Mouse (Mus musculus): ENCODE measurements around the gene Ptrh2. TPM values are rescaled to one million over a fixed set of nuclear protein-coding genes. Genes with fewer than 3 reads are reported as not detected.
A peak's percentile ranks its signal among the peaks of the same experiment; 100 is the strongest.

The Ptrh2 gene
- total RNA-seq, 1 experiment = 16.6 TPM

DNA sequence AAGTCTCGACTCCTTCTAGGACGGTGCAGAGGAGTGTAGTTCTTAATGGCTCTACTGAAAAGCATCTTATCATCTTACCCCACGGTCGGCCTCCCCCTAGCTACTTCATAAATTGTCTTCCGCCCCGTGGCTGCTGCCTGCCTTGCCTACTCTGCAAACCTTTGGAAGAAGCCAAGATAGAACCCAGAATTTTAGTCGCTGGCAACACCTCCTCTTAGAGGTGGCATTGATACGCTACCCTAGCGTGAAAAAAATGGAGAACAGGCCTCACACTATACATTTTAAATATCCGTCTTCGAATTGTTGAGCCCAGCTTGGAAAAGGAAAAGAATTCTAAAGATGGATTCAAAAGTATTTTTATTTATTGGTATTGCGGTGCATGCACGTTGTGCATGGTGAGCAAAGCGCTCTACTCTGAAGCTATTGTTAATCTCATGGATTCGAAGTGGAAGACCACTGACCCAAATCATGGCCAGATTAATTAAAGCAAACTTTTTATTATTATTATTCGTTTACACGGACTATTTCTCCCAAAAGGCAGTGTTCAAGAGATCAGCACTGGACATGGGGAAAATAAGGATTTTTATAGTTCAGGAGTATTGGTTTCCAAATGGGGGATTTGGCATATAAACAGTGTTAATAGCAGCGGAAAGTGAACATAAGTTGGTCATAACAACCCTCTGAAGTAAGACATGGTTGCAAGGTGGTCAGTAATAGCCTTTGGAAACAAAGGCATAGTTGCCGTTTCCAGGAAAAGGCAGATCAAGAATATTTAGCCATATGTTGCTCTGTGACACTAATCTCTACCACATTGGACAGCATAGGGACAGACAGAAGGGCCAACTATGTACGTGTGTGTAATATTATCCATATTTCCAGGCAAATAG, 584 bp downstream of the Ptrh2 start:
- Histone ChIP-seq H3K4me3 (ENCODE audit: insufficient read depth in 1 of 2, low read depth in 1 of 2, low read length in 2 of 2, poor library complexity in 1 of 2, severe bottlenecking in 1 of 2) (peak overlapping the region; percentile 77 to 82), H3K9me3 (ENCODE audit: control insufficient read depth, insufficient read depth, low read depth, low read length) (no peaks in the 10 kb centered on the region), H3K36me3 (ENCODE audit: control insufficient read depth, insufficient read depth, low read length, poor library complexity, severe bottlenecking) (peaks cover 3% of the 10 kb centered on the region), H3K4me1 (ENCODE audit: control insufficient read depth in 2 of 2, insufficient read depth in 2 of 2, low read length in 2 of 2, poor library complexity in 1 of 2) (peaks cover 2 to 3% of the 10 kb centered on the region in 2 experiments; a peak in 2 of 4 replicates), H3K27ac (ENCODE audit: insufficient read depth, low read depth, low read length, poor library complexity, severe bottlenecking) (peak overlapping the region; percentile 69), H3K9ac (ENCODE audit: insufficient read depth, low read depth, low read length, poor library complexity, severe bottlenecking) (peak overlapping the region; percentile 93)
- in situ Hi-C loops (cut with MboI; ENCODE audit: low sequenced_read_pairs in 2 of 2, unreplicated experiment in 2 of 2) = no loop called here
- no peak for TF ChIP-seq ZC3H11A (IDR thresholded peaks at IDR 0.05; ENCODE audit: borderline replicate concordance, low read depth, low read length)
- DNase-seq (ENCODE audit: low read depth, low spot score) = no peak

- in situ Hi-C loops (cut with MboI; ENCODE audit: low sequenced_read_pairs in 2 of 2, unreplicated experiment in 2 of 2) = no loop called here
- Histone ChIP-seq H3K4me1 (ENCODE audit: control insufficient read depth in 2 of 2, insufficient read depth in 2 of 2, low read length in 2 of 2, poor library complexity in 1 of 2) (peaks cover 2 to 3% of the 10 kb centered on the region in 2 experiments; a peak in 2 of 4 replicates), H3K36me3 (ENCODE audit: control insufficient read depth, insufficient read depth, low read length, poor library complexity, severe bottlenecking) (peaks cover 8% of the 10 kb centered on the region), H3K4me3 (ENCODE audit: insufficient read depth in 1 of 2, low read depth in 1 of 2, low read length in 2 of 2, poor library complexity in 1 of 2, severe bottlenecking in 1 of 2) (no peak overlapping the region), H3K9ac (ENCODE audit: insufficient read depth, low read depth, low read length, poor library complexity, severe bottlenecking) (peak overlapping the region; percentile 25; the same call in 1 of the 2 replicates), H3K27ac (ENCODE audit: insufficient read depth, low read depth, low read length, poor library complexity, severe bottlenecking) (no peak overlapping the region), H3K9me3 (ENCODE audit: control insufficient read depth, insufficient read depth, low read depth, low read length) (no peaks in the 10 kb centered on the region)
- DNase-seq (ENCODE audit: low read depth, low spot score) = no peak
- TF ChIP-seq CHD2 (IDR thresholded peaks at IDR 0.05; ENCODE audit: low read depth, low read length) (no peak), MAFK (IDR thresholded peaks at IDR 0.05; ENCODE audit: insufficient read depth, low read depth, low read length) (no peak), ZNF384 (IDR thresholded peaks at IDR 0.05; ENCODE audit: low read depth, low read length) (no peak), HCFC1 (IDR thresholded peaks at IDR 0.05; ENCODE audit: borderline replicate concordance, insufficient read depth, low read length) (no peak), ZC3H11A (IDR thresholded peaks at IDR 0.05; ENCODE audit: borderline replicate concordance, low read depth, low read length) (no peak)
Observed at GRCm38 (mm10) chr11:86685366-86685765, 1.6 kb downstream of the Ptrh2 start.

- Histone ChIP-seq H3K9ac (ENCODE audit: insufficient read depth, low read depth, low read length, poor library complexity, severe bottlenecking) (no peak overlapping the region), H3K4me1 (ENCODE audit: control insufficient read depth in 2 of 2, insufficient read depth in 2 of 2, low read length in 2 of 2, poor library complexity in 1 of 2) (peaks cover 0 to under 1% of the 10 kb centered on the region in 2 experiments; a peak in 1 of 4 replicates), H3K4me3 (ENCODE audit: insufficient read depth in 1 of 2, low read depth in 1 of 2, low read length in 2 of 2, poor library complexity in 1 of 2, severe bottlenecking in 1 of 2) (no peak overlapping the region), H3K9me3 (ENCODE audit: control insufficient read depth, insufficient read depth, low read depth, low read length) (no peaks in the 10 kb centered on the region), H3K27ac (ENCODE audit: insufficient read depth, low read depth, low read length, poor library complexity, severe bottlenecking) (no peak overlapping the region), H3K36me3 (ENCODE audit: control insufficient read depth, insufficient read depth, low read length, poor library complexity, severe bottlenecking) (peaks cover 11% of the 10 kb centered on the region)
- in situ Hi-C loops (cut with MboI; ENCODE audit: low sequenced_read_pairs in 2 of 2, unreplicated experiment in 2 of 2) = no loop called here
- DNase-seq (ENCODE audit: low read depth, low spot score) = no peak
- TF ChIP-seq MAFK (IDR thresholded peaks at IDR 0.05; ENCODE audit: insufficient read depth, low read depth, low read length) = no peak
- TF ChIP-seq ZC3H11A (IDR thresholded peaks at IDR 0.05; ENCODE audit: borderline replicate concordance, low read depth, low read length) = no peak
- TF ChIP-seq CHD2 (IDR thresholded peaks at IDR 0.05; ENCODE audit: low read depth, low read length) = no peak
- TF ChIP-seq ZNF384 (IDR thresholded peaks at IDR 0.05; ENCODE audit: low read depth, low read length) = no peak
- no peak for TF ChIP-seq HCFC1 (IDR thresholded peaks at IDR 0.05; ENCODE audit: borderline replicate concordance, insufficient read depth, low read length)
Observed at GRCm38 (mm10) chr11:86690383-86690782, 6.6 kb downstream of the Ptrh2 start.

- no peaks in the 10 kb centered on the region for H3K9me3 ChIP-seq (ENCODE audit: control insufficient read depth, insufficient read depth, low read depth, low read length)
- no peak overlapping the region for H3K9ac ChIP-seq (ENCODE audit: insufficient read depth, low read depth, low read length, poor library complexity, severe bottlenecking)
- TF ChIP-seq MAFK (IDR thresholded peaks at IDR 0.05; ENCODE audit: insufficient read depth, low read depth, low read length) = no peak
- TF ChIP-seq ZC3H11A (IDR thresholded peaks at IDR 0.05; ENCODE audit: borderline replicate concordance, low read depth, low read length) = no peak
- TF ChIP-seq ZNF384 (IDR thresholded peaks at IDR 0.05; ENCODE audit: low read depth, low read length) = no peak
- TF ChIP-seq HCFC1 (IDR thresholded peaks at IDR 0.05; ENCODE audit: borderline replicate concordance, insufficient read depth, low read length) = no peak
- no peak for TF ChIP-seq CHD2 (IDR thresholded peaks at IDR 0.05; ENCODE audit: low read depth, low read length)
- in situ Hi-C loops (cut with MboI; ENCODE audit: low sequenced_read_pairs in 2 of 2, unreplicated experiment in 2 of 2) = no loop called here
- no peaks in the 10 kb centered on the region for H3K4me1 ChIP-seq (ENCODE audit: control insufficient read depth in 2 of 2, insufficient read depth in 2 of 2, low read length in 2 of 2, poor library complexity in 1 of 2)
- H3K36me3 ChIP-seq (ENCODE audit: control insufficient read depth, insufficient read depth, low read length, poor library complexity, severe bottlenecking) = peaks cover 13% of the 10 kb centered on the region
- DNase-seq (ENCODE audit: low read depth, low spot score) = no peak
- H3K27ac ChIP-seq (ENCODE audit: insufficient read depth, low read depth, low read length, poor library complexity, severe bottlenecking) = no peak overlapping the region
- no peak overlapping the region for H3K4me3 ChIP-seq (ENCODE audit: insufficient read depth in 1 of 2, low read depth in 1 of 2, low read length in 2 of 2, poor library complexity in 1 of 2, severe bottlenecking in 1 of 2)
Observed at GRCm38 (mm10) chr11:86691482-86691881, 7.7 kb downstream of the Ptrh2 start.

All from ES-E14 (cell line).